Mouse (Mus musculus) embryonic facial prominence, embryonic 11.5 days (tissue): ENCODE measurements around the gene Slc46a3. TPM values are rescaled to one million over a fixed set of nuclear protein-coding genes. Genes with fewer than 3 reads are reported as not detected.

ENCODE experiments used
- ATAC-seq: fragments of 200-750 bp; cut with Nextera tagmentation; replicated peaks from 2 replicates; pipeline ENCODE4 v1.8.0; 2017; ENCODE audit warnings: low read depth; ENCODE audit not compliant: insufficient number of reproducible peaks, low FRiP score, low TSS enrichment
- DNase-seq: peaks from one replicate; pipeline ENCODE4 v3.0.0-alpha.2; 2015; ENCODE audit warnings: low spot score
- H3K27ac ChIP-seq: fragments of 300-500 bp; sonication (generic); replicated peaks from 2 replicates; pipeline ENCODE4 v1.5.1; 2014; ENCODE audit warnings: mild to moderate bottlenecking, low read depth, low read length, control low read depth
- H3K27me3 ChIP-seq: fragments of 300-500 bp; sonication (generic); 2 replicates; pipeline ENCODE4 v1.6.1; 2014; ENCODE audit warnings: mild to moderate bottlenecking, low read length, moderate library complexity, mixed read lengths; ENCODE audit not compliant: control insufficient read depth, insufficient read depth
- H3K36me3 ChIP-seq: fragments of 300-500 bp; sonication (generic); replicated peaks from 2 replicates; pipeline ENCODE4 v1.6.1; 2014; ENCODE audit warnings: low read depth, mild to moderate bottlenecking, low read length, moderate library complexity, mixed read lengths; ENCODE audit not compliant: control insufficient read depth, insufficient read depth
- H3K4me1 ChIP-seq: fragments of 300-500 bp; sonication (generic); 2 replicates; pipeline ENCODE4 v1.6.1; 2014; ENCODE audit warnings: low read length, mixed read lengths; ENCODE audit not compliant: control insufficient read depth, insufficient read depth
- H3K4me2 ChIP-seq: fragments of 300-500 bp; sonication (generic); 2 replicates; pipeline ENCODE4 v1.6.1; 2014; ENCODE audit warnings: low read depth, mild to moderate bottlenecking, control low read depth, low read length, moderate library complexity
- H3K4me3 ChIP-seq: fragments of 300-500 bp; sonication (generic); 2 replicates; pipeline ENCODE4 v1.5.1; 2014; ENCODE audit warnings: low read depth, low read length, control low read depth
- H3K9ac ChIP-seq: fragments of 300-500 bp; sonication (generic); replicated peaks from 2 replicates; pipeline ENCODE4 v1.6.1; 2014; ENCODE audit warnings: mild to moderate bottlenecking, control low read depth, low read length
- H3K9me3 ChIP-seq: fragments of 300-500 bp; sonication (generic); replicated peaks from 2 replicates; pipeline ENCODE4 v1.6.1; 2016; ENCODE audit warnings: mild to moderate bottlenecking, low read length, inconsistent platforms, mixed read lengths; ENCODE audit not compliant: control insufficient read depth
- WGBS: fragments of 180-500 bp; shearing (Covaris S2); extraction: QIAGEN DNeasy Blood & Tissue Kit; methylation state at CpG from one replicate; pipeline ENCODE4 v1.1.7; 2014; 5-methylcytosine and 5-hydroxymethylcytosine counted together
- polyA plus RNA-seq: library from polyadenylated mRNA; unstranded; fragments of >200 nt; fragmentation: Nextera tagmentation; extraction: Ambion mirVana; gene quantifications from 2 replicates; pipeline ENCODE4 v1.2.1, GENCODE M21; 2014

Gene Slc46a3
- polyA plus RNA-seq, 1 experiment from 2014 or later: 3.6 TPM

DNA sequence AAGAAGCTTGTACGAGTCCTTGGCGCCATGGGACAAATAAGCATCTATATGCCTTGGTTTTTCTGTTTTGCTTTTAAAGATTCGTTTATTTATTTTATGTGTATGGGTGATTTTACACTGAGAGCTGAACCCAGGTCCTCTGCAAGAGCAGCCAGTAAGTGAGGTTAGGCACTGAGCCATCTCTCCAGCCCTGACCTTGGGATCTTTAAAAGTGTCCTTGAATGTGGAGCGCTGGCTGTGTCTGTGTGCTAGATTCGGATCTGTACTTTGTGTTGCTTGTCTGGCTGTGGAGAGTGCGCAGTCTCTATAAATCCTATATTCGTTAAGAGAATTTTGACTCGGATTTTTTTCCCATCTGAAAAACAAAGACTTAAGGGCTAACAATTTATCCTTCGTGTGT, 21.6 kb upstream of the Slc46a3 start:
- ATAC-seq: no peak
- 88% methylated on average over 9 of the region's 9 CpGs for WGBS
- H3K9ac ChIP-seq: no peak overlapping the region

DNA sequence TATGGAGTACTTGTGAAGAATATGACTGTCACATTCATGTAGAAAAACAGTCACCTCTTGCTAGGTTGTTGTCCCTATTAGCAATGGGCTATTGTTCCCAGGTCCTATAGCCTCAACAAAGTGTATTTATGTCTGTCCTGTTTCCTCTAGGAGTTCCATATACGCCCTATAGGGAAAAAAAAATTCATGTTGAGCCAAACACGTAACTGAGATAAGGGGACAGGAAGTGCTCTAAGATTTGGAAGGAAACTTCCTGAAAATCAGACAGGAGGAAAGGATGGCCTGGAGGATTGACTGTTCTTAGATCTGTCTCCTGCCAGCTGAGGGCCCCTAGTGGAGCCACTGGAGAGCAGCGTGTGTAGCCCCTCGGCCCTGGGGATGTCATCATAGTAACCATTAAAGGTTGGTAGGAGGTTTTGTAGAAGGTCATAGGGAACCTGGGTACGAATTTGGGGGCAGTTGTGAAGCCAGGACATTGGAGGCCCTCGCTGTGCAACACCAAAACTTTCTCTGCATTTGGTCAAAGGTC, 20.5 kb upstream of the Slc46a3 start:
- H3K4me2 ChIP-seq: no peak overlapping the region
- no peaks in the 10 kb centered on the region for H3K9me3 ChIP-seq
- H3K36me3 ChIP-seq: no peaks in the 10 kb centered on the region
- no peak overlapping the region for H3K9ac ChIP-seq
- no peak overlapping the region for H3K4me3 ChIP-seq
- H3K27ac ChIP-seq: no peak overlapping the region
- H3K4me1 ChIP-seq: no peaks in the 10 kb centered on the region
- ATAC-seq: no peak
- 48% methylated on average over 6 of the region's 6 CpGs for WGBS
- no peak for DNase-seq
- H3K27me3 ChIP-seq: no peaks in the 10 kb centered on the region

More for the DNA sequence above, 21.6 kb upstream of the Slc46a3 start:
- Histone ChIP-seq H3K4me3 (no peak overlapping the region), H3K36me3 (no peaks in the 10 kb centered on the region), H3K4me2 (no peak overlapping the region), H3K9me3 (no peaks in the 10 kb centered on the region), H3K27ac (no peak overlapping the region), H3K27me3 (no peaks in the 10 kb centered on the region), H3K4me1 (no peaks in the 10 kb centered on the region)
- DNase-seq: no peak

- 35% methylated on average over 14 of the region's 14 CpGs for WGBS
- H3K9ac ChIP-seq: no peak overlapping the region
- no peak overlapping the region for H3K27ac ChIP-seq
Observed at GRCm38 (mm10) chr5:147913241-147913842, 18.7 kb upstream of the Slc46a3 start.

GRCm38 (mm10) chr5:147911744-147912143, 17.1 kb upstream of the Slc46a3 start:
- Histone ChIP-seq H3K4me1 (no peaks in the 10 kb centered on the region), H3K9me3 (no peaks in the 10 kb centered on the region), H3K27me3 (no peaks in the 10 kb centered on the region), H3K4me2 (no peak overlapping the region), H3K27ac (no peak overlapping the region), H3K9ac (no peak overlapping the region), H3K4me3 (no peak overlapping the region), H3K36me3 (no peaks in the 10 kb centered on the region)
- no peak for ATAC-seq
- 74% methylated on average over 5 of the region's 5 CpGs for WGBS
- DNase-seq: no peak

More at GRCm38 (mm10) chr5:147913241-147913842, 18.7 kb upstream of the Slc46a3 start:
- Histone ChIP-seq H3K4me1 (no peaks in the 10 kb centered on the region), H3K9me3 (no peaks in the 10 kb centered on the region), H3K4me2 (no peak overlapping the region), H3K27me3 (no peaks in the 10 kb centered on the region), H3K36me3 (no peaks in the 10 kb centered on the region), H3K4me3 (no peak overlapping the region)
- no peak for ATAC-seq
- no peak for DNase-seq

GRCm38 (mm10) chr5:147910807-147911509, 16.3 kb upstream of the Slc46a3 start:
- Histone ChIP-seq H3K4me2 (no peak overlapping the region), H3K27me3 (no peaks in the 10 kb centered on the region), H3K9me3 (no peaks in the 10 kb centered on the region), H3K4me1 (no peaks in the 10 kb centered on the region), H3K27ac (no peak overlapping the region), H3K36me3 (no peaks in the 10 kb centered on the region), H3K4me3 (no peak overlapping the region), H3K9ac (no peak overlapping the region)
- DNase-seq (no peak), ATAC-seq (no peak)
- 80% methylated on average over 12 of the region's 12 CpGs for WGBS

DNA sequence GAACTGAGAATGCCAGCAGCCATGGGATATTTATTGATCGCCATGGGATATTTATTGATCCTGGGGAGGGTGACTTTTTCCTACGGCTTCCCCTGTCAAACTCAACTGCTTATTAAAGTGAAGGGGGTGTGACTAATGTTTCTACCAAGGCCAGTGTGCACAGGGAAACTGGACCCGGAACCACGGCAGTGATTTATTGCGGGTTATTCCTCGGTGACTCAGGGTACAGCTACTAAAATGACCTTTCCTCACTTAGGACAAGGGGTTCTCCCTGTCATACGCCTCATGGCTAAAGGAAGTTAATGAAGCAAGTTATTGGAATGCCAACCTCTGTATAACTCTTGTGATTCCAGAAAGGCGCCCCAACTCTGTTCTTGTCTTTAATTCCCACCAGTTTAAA, 13.2 kb upstream of the Slc46a3 start:
- Histone ChIP-seq H3K27me3 (no peaks in the 10 kb centered on the region), H3K36me3 (no peaks in the 10 kb centered on the region), H3K4me2 (no peak overlapping the region), H3K9me3 (no peaks in the 10 kb centered on the region), H3K27ac (no peak overlapping the region), H3K4me1 (no peaks in the 10 kb centered on the region), H3K9ac (no peak overlapping the region), H3K4me3 (no peak overlapping the region)
- ATAC-seq: no peak
- 90% methylated on average over 8 of the region's 8 CpGs for WGBS
- DNase-seq: no peak

- 58% methylated on average over 9 of the region's 11 CpGs for WGBS
- no peak for DNase-seq
- no peaks in the 10 kb centered on the region for H3K9me3 ChIP-seq
- no peak overlapping the region for H3K9ac ChIP-seq
- H3K36me3 ChIP-seq: no peaks in the 10 kb centered on the region
- no peaks in the 10 kb centered on the region for H3K4me1 ChIP-seq
- no peak overlapping the region for H3K4me2 ChIP-seq
- ATAC-seq: no peak
- no peaks in the 10 kb centered on the region for H3K27me3 ChIP-seq
- no peak overlapping the region for H3K27ac ChIP-seq
- no peak overlapping the region for H3K4me3 ChIP-seq
Observed at GRCm38 (mm10) chr5:147907144-147907543, 12.5 kb upstream of the Slc46a3 start.

DNA sequence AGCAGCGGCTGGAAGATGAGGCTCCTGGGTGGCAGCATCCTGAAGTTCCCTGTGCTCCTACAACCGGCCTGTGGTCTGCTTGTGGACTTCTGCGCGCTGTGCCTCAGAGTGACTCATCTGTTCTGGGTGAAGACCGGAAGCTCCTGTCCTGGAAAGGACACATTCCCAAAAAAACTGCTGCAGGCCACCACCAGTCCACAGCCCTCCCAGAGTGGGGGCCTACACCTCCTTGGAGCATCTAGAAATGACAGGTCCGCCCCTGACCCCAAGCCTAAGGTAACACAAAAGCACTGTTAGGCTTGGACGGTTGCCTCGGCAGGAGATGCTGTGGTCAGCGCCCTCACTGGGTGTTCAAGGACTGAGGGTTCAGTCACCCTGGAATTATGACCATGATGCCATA, 8.6 kb upstream of the Slc46a3 start:
- DNase-seq (no peak), ATAC-seq (no peak)
- no peaks in the 10 kb centered on the region for H3K36me3 ChIP-seq
- H3K27me3 ChIP-seq: no peaks in the 10 kb centered on the region
- no peak overlapping the region for H3K27ac ChIP-seq
- H3K4me2 ChIP-seq: no peak overlapping the region
- H3K4me1 ChIP-seq: no peaks in the 10 kb centered on the region
- no peaks in the 10 kb centered on the region for H3K9me3 ChIP-seq
- WGBS: 85% methylated on average over 9 of the region's 9 CpGs
- no peak overlapping the region for H3K4me3 ChIP-seq
- H3K9ac ChIP-seq: no peak overlapping the region
